Mouse (Mus musculus) lung, embryonic 15.5 days (tissue): ENCODE results near the gene Mrps6. TPM values are rescaled to one million over a fixed set of nuclear protein-coding genes. Genes with fewer than 3 reads are reported as not detected.

Source experiments
- ATAC-seq: fragments of 200-750 bp; cut with Nextera tagmentation; 2 replicates; pipeline ENCODE4 v1.8.0; 2017; ENCODE audit warnings: moderate number of reproducible peaks, borderline replicate concordance; ENCODE audit not compliant: low FRiP score, low TSS enrichment; ENCODE audit errors: extremely low read depth
- H3K27ac ChIP-seq: fragments of 300-500 bp; sonication (generic); 2 replicates; pipeline ENCODE4 v1.5.1; 2015; ENCODE audit warnings: moderate library complexity, mild to moderate bottlenecking, inconsistent platforms
- H3K27me3 ChIP-seq: fragments of 300-500 bp; sonication (generic); 2 replicates; pipeline ENCODE4 v1.6.1; 2015; ENCODE audit warnings: inconsistent platforms
- H3K36me3 ChIP-seq: fragments of 300-500 bp; sonication (generic); 2 replicates; pipeline ENCODE4 v1.6.1; 2015; ENCODE audit warnings: inconsistent platforms
- H3K4me1 ChIP-seq: fragments of 300-500 bp; sonication (generic); 2 replicates; pipeline ENCODE4 v1.6.1; 2015; ENCODE audit warnings: inconsistent platforms
- H3K4me2 ChIP-seq: fragments of 300-500 bp; sonication (generic); 2 replicates; pipeline ENCODE4 v1.6.1; 2015; ENCODE audit warnings: inconsistent platforms, mild to moderate bottlenecking, moderate library complexity
- H3K4me3 ChIP-seq: fragments of 300-500 bp; sonication (generic); 2 replicates; pipeline ENCODE4 v1.5.1; 2015; ENCODE audit warnings: mild to moderate bottlenecking, inconsistent platforms
- H3K9ac ChIP-seq: fragments of 300-500 bp; sonication (generic); 2 replicates; pipeline ENCODE4 v1.6.1; 2015; ENCODE audit warnings: inconsistent platforms
- H3K9me3 ChIP-seq: fragments of 300-500 bp; sonication (generic); 2 replicates; pipeline ENCODE4 v1.6.1; 2016; ENCODE audit warnings: inconsistent platforms
- WGBS: fragments of 180-500 bp; shearing (Covaris S2); methylation state at CpG from one replicate; pipeline ENCODE4 v1.1.7; 2015; 5-methylcytosine and 5-hydroxymethylcytosine counted together
- polyA plus RNA-seq: library from polyadenylated mRNA; unstranded; fragments of >200 nt; fragmentation: Nextera tagmentation; extraction: Ambion mirVana; gene quantifications from 2 replicates; pipeline ENCODE4 v1.2.1, GENCODE M21; 2015

Gene Mrps6
- polyA plus RNA-seq = 69.2 and 75.6 TPM in 2 replicates

- under 1% methylated on average over 80 of the region's 99 CpGs for WGBS
- peaks cover 7% of the 10 kb centered on the region; the same call in 1 of the 2 replicates for H3K27me3 ChIP-seq
- H3K27ac ChIP-seq = peak within 1 kb of the TSS; percentile 59; the same call in 1 of the 2 replicates
- H3K9me3 ChIP-seq = peaks cover 7% of the 10 kb centered on the region
- ATAC-seq = peak; percentile 91
- H3K36me3 ChIP-seq = peaks cover 11% of the 10 kb centered on the region; the same call in 1 of the 2 replicates
- peaks cover 22% of the 10 kb centered on the region for H3K4me1 ChIP-seq
- peak within 1 kb of the TSS; percentile 77 for H3K9ac ChIP-seq
- peak within 1 kb of the TSS; percentile 97 for H3K4me2 ChIP-seq
- peak within 1 kb of the TSS; percentile 91 for H3K4me3 ChIP-seq
Measured at GRCm38 (mm10) chr16:92057852-92058643, at the start of gene Mrps6, which contains the start of the genes Gm49711 and Slc5a3. Gene Mrps6, plus strand, starts transcription at chr16:92058270. Gene Gm49711, plus strand, starts transcription at chr16:92058316. Gene Slc5a3, plus strand, starts transcription at chr16:92058322.

- WGBS = 85% methylated on average over 2 of the region's 2 CpGs
- no peak overlapping the region for H3K4me2 ChIP-seq
- no peaks in the 10 kb centered on the region for H3K9me3 ChIP-seq
- no peaks in the 10 kb centered on the region for H3K4me1 ChIP-seq
- no peak for ATAC-seq
- H3K27me3 ChIP-seq = no peaks in the 10 kb centered on the region
- H3K4me3 ChIP-seq = no peak overlapping the region
- H3K36me3 ChIP-seq = no peaks in the 10 kb centered on the region
- H3K27ac ChIP-seq = no peak overlapping the region
- no peak overlapping the region for H3K9ac ChIP-seq
Measured at GRCm38 (mm10) chr16:92009586-92009985, 48.5 kb upstream of the Mrps6 start.

- no peak overlapping the region for H3K27ac ChIP-seq
- ATAC-seq = no peak
- no peaks in the 10 kb centered on the region for H3K9me3 ChIP-seq
- no peaks in the 10 kb centered on the region for H3K27me3 ChIP-seq
- WGBS = 74% methylated on average over 8 of the region's 8 CpGs
- no peaks in the 10 kb centered on the region for H3K36me3 ChIP-seq
- H3K4me2 ChIP-seq = no peak overlapping the region
- no peak overlapping the region for H3K4me3 ChIP-seq
- H3K4me1 ChIP-seq = no peaks in the 10 kb centered on the region
- H3K9ac ChIP-seq = no peak overlapping the region
Measured at GRCm38 (mm10) chr16:92016792-92017191, 41.3 kb upstream of the Mrps6 start.

GRCm38 (mm10) chr16:92019141-92020118 lies 38.6 kb upstream of the Mrps6 start:
- Histone ChIP-seq H3K9me3 (no peaks in the 10 kb centered on the region), H3K9ac (peak overlapping the region; percentile 32; the same call in 1 of the 2 replicates), H3K36me3 (no peaks in the 10 kb centered on the region), H3K4me1 (no peaks in the 10 kb centered on the region), H3K4me3 (peak overlapping the region; percentile 31), H3K27ac (peak overlapping the region; percentile 43; the same call in 1 of the 2 replicates), H3K4me2 (peak overlapping the region; percentile 64), H3K27me3 (no peaks in the 10 kb centered on the region)
- WGBS = 8% methylated on average over 26 of the region's 26 CpGs
- ATAC-seq = peak; percentile 70; the same call in 1 of the 2 replicates

- no peak overlapping the region for H3K4me2 ChIP-seq
- no peak overlapping the region for H3K9ac ChIP-seq
- no peaks in the 10 kb centered on the region for H3K36me3 ChIP-seq
- no peak overlapping the region for H3K27ac ChIP-seq
- no peak overlapping the region for H3K4me3 ChIP-seq
- 75% methylated on average over 12 of the region's 12 CpGs for WGBS
- ATAC-seq = no peak
- H3K9me3 ChIP-seq = no peaks in the 10 kb centered on the region
- H3K4me1 ChIP-seq = no peaks in the 10 kb centered on the region
- H3K27me3 ChIP-seq = no peaks in the 10 kb centered on the region; the same call in 1 of the 2 replicates
Measured at GRCm38 (mm10) chr16:92021656-92022400, 36.2 kb upstream of the Mrps6 start.

GRCm38 (mm10) chr16:92022494-92023283 lies 35.4 kb upstream of the Mrps6 start:
- Histone ChIP-seq H3K9ac (no peak overlapping the region), H3K4me2 (no peak overlapping the region), H3K4me1 (no peaks in the 10 kb centered on the region), H3K27me3 (peaks cover 6% of the 10 kb centered on the region; the same call in 1 of the 2 replicates), H3K9me3 (no peaks in the 10 kb centered on the region), H3K36me3 (no peaks in the 10 kb centered on the region), H3K27ac (no peak overlapping the region), H3K4me3 (no peak overlapping the region)
- WGBS = 54% methylated on average over 20 of the region's 20 CpGs
- ATAC-seq = no peak

GRCm38 (mm10) chr16:92033286-92033685 lies 24.8 kb upstream of the Mrps6 start:
- Histone ChIP-seq H3K4me3 (no peak overlapping the region), H3K4me1 (no peaks in the 10 kb centered on the region), H3K4me2 (no peak overlapping the region), H3K27ac (no peak overlapping the region), H3K36me3 (no peaks in the 10 kb centered on the region), H3K9me3 (no peaks in the 10 kb centered on the region), H3K27me3 (peaks cover under 1% of the 10 kb centered on the region; the same call in 1 of the 2 replicates), H3K9ac (no peak overlapping the region)
- no peak for ATAC-seq
- 82% methylated on average over 3 of the region's 3 CpGs for WGBS

GRCm38 (mm10) chr16:92034676-92035075 lies 23.4 kb upstream of the Mrps6 start:
- no peak overlapping the region for H3K9ac ChIP-seq
- no peak for ATAC-seq

GRCm38 (mm10) chr16:92036701-92037100 lies 21.4 kb upstream of the Mrps6 start:
- no peak overlapping the region for H3K9ac ChIP-seq
- WGBS = 55% methylated on average over 8 of the region's 8 CpGs
- H3K27me3 ChIP-seq = 0 out of 2 replicates have a peak, but pooled peaks cover under 1% of the 10 kb centered on the region
- no peak overlapping the region for H3K4me2 ChIP-seq
- H3K36me3 ChIP-seq = no peaks in the 10 kb centered on the region
- no peak overlapping the region for H3K4me3 ChIP-seq
- ATAC-seq = no peak
- H3K27ac ChIP-seq = no peak overlapping the region
- H3K4me1 ChIP-seq = no peaks in the 10 kb centered on the region
- H3K9me3 ChIP-seq = no peaks in the 10 kb centered on the region

More at GRCm38 (mm10) chr16:92034676-92035075, 23.4 kb upstream of the Mrps6 start:
- no peak overlapping the region for H3K4me2 ChIP-seq
- H3K27me3 ChIP-seq = no peaks in the 10 kb centered on the region
- no peaks in the 10 kb centered on the region for H3K4me1 ChIP-seq
- no peaks in the 10 kb centered on the region for H3K36me3 ChIP-seq
- no peaks in the 10 kb centered on the region for H3K9me3 ChIP-seq
- H3K27ac ChIP-seq = no peak overlapping the region
- no peak overlapping the region for H3K4me3 ChIP-seq
- WGBS = 64% methylated on average over 5 of the region's 5 CpGs

GRCm38 (mm10) chr16:92037891-92038607 lies 20.0 kb upstream of the Mrps6 start:
- no peak overlapping the region for H3K27ac ChIP-seq
- H3K4me1 ChIP-seq = no peaks in the 10 kb centered on the region
- no peak overlapping the region for H3K4me3 ChIP-seq
- WGBS = 74% methylated on average over 21 of the region's 21 CpGs
- no peak for ATAC-seq
- no peak overlapping the region for H3K4me2 ChIP-seq
- no peaks in the 10 kb centered on the region for H3K9me3 ChIP-seq
- no peak overlapping the region for H3K9ac ChIP-seq
- no peaks in the 10 kb centered on the region for H3K36me3 ChIP-seq
- peaks cover 10% of the 10 kb centered on the region; the same call in 1 of the 2 replicates for H3K27me3 ChIP-seq
